Mouse (Mus musculus): Measurements from ENCODE around the gene Tab2. TPM values are rescaled to one million over a fixed set of nuclear protein-coding genes. Genes with fewer than 3 reads are reported as not detected.

Tab2 gene
- total RNA-seq, 2 experiments from 2014 or later, result 52.1 to 121 TPM

Other genes with a start within 250 kb of the Tab2 start
- 41.3 and 42.5 TPM in 2 replicates for gene Katna1, start 230.2 kb downstream of the Tab2 start, total RNA-seq (2014; fragmentation: Nextera tagmentation)
- 59.1 and 61.3 TPM in 2 replicates for gene Katna1, start 230.2 kb downstream of the Tab2 start, total RNA-seq (2017)
- 30.5 and 32.2 TPM in 2 replicates for gene Ginm1, start 163.4 kb downstream of the Tab2 start, total RNA-seq (2014; fragmentation: Nextera tagmentation)
- 40.5 and 57.9 TPM in 2 replicates for gene Ginm1, start 163.4 kb downstream of the Tab2 start, total RNA-seq (2017)
- 32.8 and 38.8 TPM in 2 replicates for gene Ppil4, start 163.3 kb downstream of the Tab2 start, total RNA-seq (2014; fragmentation: Nextera tagmentation)
- gene Ppil4, start 163.3 kb downstream of the Tab2 start, total RNA-seq (2017), result 79.6 and 88.6 TPM in 2 replicates
- not detected in 2 replicates for gene Zc3h12d, start 123.8 kb downstream of the Tab2 start, total RNA-seq (2014; fragmentation: Nextera tagmentation)
- gene Zc3h12d, start 123.8 kb downstream of the Tab2 start, total RNA-seq (2017), result 0.30 and 0.36 TPM in 2 replicates